Mouse (Mus musculus) ovary, postnatal 14 days (tissue): ENCODE results near the gene Ak9.
"Not testable (repeated sequence)": the region's sequence is repeated elsewhere in the genome, so short reads cannot be mapped to it uniquely, and the experiment has no call there.

Source experiments
- DNase-seq: peaks from one replicate; pipeline ENCODE4 v3.0.0; 2022; ENCODE audit warnings: low spot score

Ak9 gene

GRCm38 (mm10) chr10:41332533-41333043, 28.8 kb downstream of the Ak9 start:
- no peak for DNase-seq

DNA sequence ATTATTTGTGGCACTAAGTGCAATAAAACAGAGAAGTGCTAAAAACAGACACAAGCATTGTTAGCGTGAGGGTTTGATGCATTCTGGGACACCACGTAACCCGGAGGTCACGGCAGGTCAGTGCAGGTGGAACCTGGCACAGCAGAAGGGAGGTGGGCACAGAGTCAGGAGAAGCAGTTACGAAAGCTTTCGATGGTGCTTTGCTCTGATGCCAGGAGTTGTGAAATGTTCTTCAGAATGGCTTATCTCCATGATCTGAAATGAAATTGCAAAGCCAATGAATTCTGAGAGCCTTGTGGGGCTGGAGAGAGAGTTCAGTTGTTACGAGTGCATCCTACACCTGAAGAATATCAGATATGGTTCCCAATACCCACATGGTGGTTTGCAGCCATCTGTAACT, 37.6 kb downstream of the Ak9 start:
- DNase-seq: no peak

- DNase-seq: no peak
Measured at GRCm38 (mm10) chr10:41365086-41365485, 61.3 kb downstream of the Ak9 start.

- DNase-seq: no peak
Measured at GRCm38 (mm10) chr10:41380466-41380865, 76.7 kb downstream of the Ak9 start.

DNA sequence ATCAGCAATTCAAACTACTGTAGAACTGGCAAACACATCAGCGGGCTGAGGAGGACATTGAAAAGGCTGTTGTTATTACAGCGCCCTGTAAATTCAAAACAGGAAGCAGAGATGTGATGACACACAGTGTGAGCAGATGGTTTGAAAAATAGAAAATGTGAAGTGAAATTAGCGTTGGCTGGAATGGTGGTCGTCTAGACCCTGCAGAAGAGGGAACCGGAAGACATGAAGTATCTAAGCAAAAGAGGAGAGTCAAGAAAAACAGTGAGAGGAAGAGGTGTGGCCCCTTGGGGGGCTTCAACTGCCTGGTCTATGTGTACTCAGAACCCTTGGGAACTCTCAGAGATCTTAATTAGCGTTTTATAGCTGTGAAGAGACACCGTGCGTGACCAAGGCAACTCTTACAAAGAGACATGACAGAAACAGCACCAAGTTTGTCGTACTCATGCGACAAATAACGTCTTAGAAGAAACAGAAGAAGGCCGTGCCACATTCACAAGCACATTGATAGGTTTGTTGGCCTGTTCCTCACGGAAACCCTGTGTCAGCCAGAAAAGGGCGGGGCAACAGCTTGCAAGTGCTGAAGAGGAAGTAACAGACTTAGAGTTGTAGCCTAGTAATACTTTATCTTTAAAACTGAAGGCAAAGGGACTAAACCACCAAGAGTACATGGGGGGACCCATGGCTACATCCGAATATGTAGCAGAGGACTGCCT, 81.9 kb downstream of the Ak9 start:
- no peak for DNase-seq

- DNase-seq: no peak
Measured at GRCm38 (mm10) chr10:41393555-41393954, 89.8 kb downstream of the Ak9 start.

DNA sequence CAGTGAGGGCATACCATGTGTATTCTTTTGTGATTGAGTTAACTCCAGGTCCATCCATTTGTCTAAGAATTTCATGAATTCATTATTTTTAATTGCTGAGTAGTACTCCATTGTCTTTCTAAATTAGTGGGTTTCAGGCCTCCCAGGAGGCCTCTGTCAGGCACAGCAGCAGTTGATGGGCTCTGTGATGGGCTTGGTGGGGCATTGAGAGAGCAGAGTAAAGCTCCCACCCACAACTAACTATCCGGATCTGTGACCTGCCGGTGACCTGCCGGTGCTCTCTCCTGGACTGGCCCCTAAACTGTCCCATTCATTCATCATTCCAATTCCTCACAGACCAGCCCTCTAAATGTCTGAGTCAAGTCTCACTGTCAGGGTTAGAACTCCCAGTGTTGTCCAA, 97.3 kb downstream of the Ak9 start:
- DNase-seq: no peak

- no peak for DNase-seq
Measured at GRCm38 (mm10) chr10:41403364-41403763, 99.6 kb downstream of the Ak9 start.

DNA sequence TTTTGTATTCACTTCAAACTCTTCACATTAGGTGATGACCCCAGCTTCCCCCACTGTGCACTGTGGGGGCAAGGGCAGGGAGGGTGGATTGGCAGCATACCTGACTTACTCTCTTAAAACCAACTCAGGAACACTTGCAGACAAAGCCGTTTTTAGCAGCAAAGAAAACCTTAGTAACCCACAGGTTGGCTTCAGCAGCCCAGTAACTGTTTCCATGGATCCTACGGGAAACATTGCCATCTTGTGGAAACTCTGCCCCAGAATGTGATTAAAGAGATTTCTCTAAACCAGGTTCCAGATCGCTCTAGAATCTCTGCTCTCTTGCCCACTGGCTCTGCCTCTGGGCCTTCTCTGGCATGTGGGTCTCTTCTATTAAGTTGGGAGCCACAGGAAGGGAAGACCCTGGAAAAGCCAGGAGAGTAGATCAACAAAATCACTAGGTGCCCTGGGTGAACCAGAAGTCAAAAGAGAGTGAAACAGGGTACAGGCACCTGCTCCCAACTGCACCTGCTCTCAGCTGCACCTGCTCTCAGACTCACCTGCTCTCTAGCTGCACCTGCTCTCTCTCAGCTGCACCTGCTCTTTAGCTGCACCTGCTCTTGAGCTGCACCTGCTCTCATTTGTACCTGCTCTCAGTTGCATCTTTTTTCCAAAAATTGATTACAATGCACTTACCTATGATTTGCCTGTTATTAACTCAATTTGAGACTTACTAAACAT, 100.3 kb downstream of the Ak9 start:
- DNase-seq: no peak

- not testable (repeated sequence) for DNase-seq
Measured at GRCm38 (mm10) chr10:41410176-41410575, 106.4 kb downstream of the Ak9 start.

GRCm38 (mm10) chr10:41410821-41411220, 107.0 kb downstream of the Ak9 start:
- DNase-seq: not testable (repeated sequence)

GRCm38 (mm10) chr10:41413471-41413870, 109.7 kb downstream of the Ak9 start:
- DNase-seq: not testable (repeated sequence)

DNA sequence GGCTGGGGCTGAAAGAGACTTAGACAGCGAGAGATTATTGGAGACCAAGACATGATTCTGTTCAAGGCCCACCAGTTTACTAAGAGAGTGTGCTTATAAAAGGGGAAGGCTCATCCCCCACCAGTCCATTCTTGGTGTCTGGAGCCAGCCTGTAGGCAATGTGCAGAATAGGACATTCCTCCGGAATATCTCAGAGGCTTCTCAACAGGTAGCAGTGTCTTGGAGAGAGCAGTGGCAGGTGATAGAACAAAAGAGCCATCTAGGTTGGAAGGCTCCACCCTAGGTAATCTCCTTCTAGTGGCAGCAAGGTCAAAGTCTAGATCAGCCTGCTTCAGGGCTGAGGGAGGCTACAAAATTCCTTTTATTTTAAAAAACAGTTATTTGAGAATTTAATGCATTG, 111.6 kb downstream of the Ak9 start:
- not testable (repeated sequence) for DNase-seq

GRCm38 (mm10) chr10:41420496-41421200, 116.9 kb downstream of the Ak9 start:
- no peak for DNase-seq

- no peak for DNase-seq
Measured at GRCm38 (mm10) chr10:41423681-41424080, 119.9 kb downstream of the Ak9 start.

- no peak for DNase-seq
Measured at GRCm38 (mm10) chr10:41426368-41426767, 122.6 kb downstream of the Ak9 start.

- DNase-seq: no peak
Measured at GRCm38 (mm10) chr10:41434624-41435023, 130.8 kb downstream of the Ak9 start.

GRCm38 (mm10) chr10:41435141-41435540, 131.4 kb downstream of the Ak9 start:
- DNase-seq: no peak

GRCm38 (mm10) chr10:41448216-41448615, 144.4 kb downstream of the Ak9 start:
- no peak for DNase-seq

DNA sequence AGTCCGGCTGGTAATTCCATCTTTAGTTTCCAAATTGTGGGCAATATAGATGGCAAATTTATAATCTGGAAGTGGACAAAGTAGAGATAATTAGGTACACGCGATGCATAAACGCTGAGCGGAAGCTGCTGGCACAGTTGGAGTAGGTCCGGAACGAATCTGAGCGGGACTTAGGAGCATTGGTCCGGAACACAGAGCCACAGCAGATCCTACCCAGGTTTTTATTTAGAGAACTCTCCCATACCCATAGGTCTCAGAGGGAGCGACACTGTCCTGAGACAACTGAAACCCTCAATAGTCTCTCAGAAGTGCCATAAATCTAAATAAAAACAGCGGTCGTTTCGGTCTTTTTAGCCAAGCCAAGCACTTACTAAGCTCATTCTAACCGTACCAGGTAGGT, 145.9 kb downstream of the Ak9 start:
- peak; percentile 11 for DNase-seq

GRCm38 (mm10) chr10:41450137-41450670, 146.4 kb downstream of the Ak9 start, which contains the start of gene Zbtb24:
TSS of gene Zbtb24 (plus strand) at chr10:41450383.
- DNase-seq: peak; percentile 90

GRCm38 (mm10) chr10:41450780-41451522, 147.2 kb downstream of the Ak9 start:
- no peak for DNase-seq
